18 mouse cellular contexts compared by ENCODE assay signal in genomic region chr15:79842985-79843384, GRCm38 (mm10). TPM values are rescaled to one million over a fixed set of nuclear protein-coding genes. Genes with fewer than 3 reads are reported as not detected.
"Had no signal": no experiment of that assay in that cellular context is flagged by ENCODE, and none has a peak within 500 bp of the region (broad histone marks: within the 10 kb centered on the region; RNA-seq: fewer than 3 reads in every experiment).

No protein-coding gene starts in this region.

- H3K9ac ChIP-seq: liver, postnatal 0 days; lung, embryonic 15.5 days; midbrain, embryonic 12.5 days; neural tube, embryonic 12.5 days had no signal

- H3K27ac ChIP-seq: lung, embryonic 15.5 days; midbrain, embryonic 10.5 days; midbrain, embryonic 12.5 days; neural tube, embryonic 12.5 days had no signal

- H3K36me3 ChIP-seq: lung, embryonic 15.5 days; midbrain, embryonic 10.5 days; midbrain, embryonic 12.5 days; neural tube, embryonic 12.5 days had no signal

- H3K4me2 ChIP-seq: lung, embryonic 15.5 days; midbrain, embryonic 12.5 days; neural tube, embryonic 12.5 days had no signal

- H3K27me3 ChIP-seq: lung, embryonic 15.5 days had no signal

- ATAC-seq: liver, postnatal 0 days; lung, postnatal 0 days; midbrain, embryonic 16.5 days had no signal

- DNase-seq: liver, postnatal 0 days; lung, adult 2 months; lung, postnatal 4 days; midbrain, embryonic 14.5 days; right cerebral cortex, postnatal 14 days; thymus, adult 18-20 months; thymus, postnatal 14 days; thymus, postnatal 36 days had no signal

- H3K4me3 ChIP-seq: lung, embryonic 15.5 days; midbrain, embryonic 10.5 days; midbrain, embryonic 12.5 days; neural tube, embryonic 12.5 days had no signal

- H3K9me3 ChIP-seq: lung, embryonic 15.5 days; midbrain, embryonic 10.5 days; midbrain, embryonic 12.5 days; neural tube, embryonic 12.5 days had no signal

RNA-seq across cellular contexts. Expression of gene Npcd, which starts 8.9 kb away (rescaled TPM):
- total RNA-seq: megakaryocyte, adult 5-6 weeks; megakaryocyte-erythroid progenitor cell, adult 5-6 weeks; neutrophil, adult 5-6 weeks had no signal
- polyA plus RNA-seq: liver, postnatal 0 days; lung, postnatal 0 days; midbrain, embryonic 10.5 days; midbrain, embryonic 14.5 days; thymus, postnatal 0 days had no signal

RNA-seq across cellular contexts. Expression of gene Nptxr, which starts 38.4 kb away (rescaled TPM):
- total RNA-seq: megakaryocyte-erythroid progenitor cell, adult 5-6 weeks had no signal
